Mouse (Mus musculus) spleen, adult 2 months (tissue): ENCODE results near the gene Krt8.

Experiments used
- CTCF ChIP-seq: fragments of 200-500 bp; IDR thresholded peaks from 2 replicates; pipeline ENCODE4 v1.5.1; 2011; ENCODE audit warnings: mild to moderate bottlenecking, inconsistent platforms; ENCODE audit not compliant: insufficient read depth, insufficient read length, insufficient replicate concordance; ENCODE audit errors: extremely low read depth
- POLR2A ChIP-seq: fragments of 200-500 bp; IDR thresholded peaks from 2 replicates; pipeline ENCODE4 v1.6.1; 2011; ENCODE audit warnings: low read depth, low read length, inconsistent platforms

DNA sequence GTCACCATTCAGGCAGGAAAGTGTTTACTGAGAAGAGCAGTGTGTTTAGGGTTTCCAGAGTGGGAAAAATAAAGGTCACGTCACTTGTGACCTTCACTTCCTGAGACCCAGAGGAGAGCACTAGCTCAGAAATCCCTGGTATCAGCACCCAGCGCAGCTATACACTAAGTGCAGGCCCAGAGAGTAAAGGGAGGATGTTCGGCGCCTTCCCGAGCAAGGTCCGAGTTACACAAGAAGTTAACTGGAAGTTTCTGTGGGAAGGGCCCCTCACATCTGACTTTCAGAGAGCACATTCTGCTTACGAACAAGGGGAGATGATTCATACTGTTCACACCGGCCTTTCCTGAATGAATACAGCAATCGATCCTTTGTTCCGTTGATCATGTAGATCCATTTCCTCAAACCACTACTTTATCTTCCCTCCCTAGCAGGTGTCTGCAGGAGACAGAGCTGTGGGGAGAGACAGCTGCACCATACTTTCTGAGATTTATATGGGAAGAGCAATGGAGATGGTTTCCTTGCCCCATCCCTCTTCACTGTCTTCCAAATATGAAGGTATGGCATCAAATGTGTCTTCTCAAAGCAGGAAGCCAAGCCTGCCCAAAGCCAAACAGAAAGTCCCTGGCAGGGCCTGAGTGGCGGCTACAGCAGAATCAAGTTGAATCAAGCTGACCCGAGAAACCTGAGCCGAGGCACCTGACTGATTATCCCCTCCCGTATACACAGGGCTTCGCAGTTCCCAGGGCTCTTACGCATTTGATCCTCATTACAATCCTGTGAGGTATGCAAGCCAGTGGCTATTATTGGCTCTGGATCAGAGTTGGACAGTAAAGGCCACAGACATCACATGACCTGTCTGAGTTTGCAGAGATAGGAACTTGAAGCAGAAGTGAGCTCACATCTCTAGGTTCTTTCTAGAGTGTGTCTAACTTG lies 30.1 kb upstream of the Krt8 start:
- no peak for TF ChIP-seq POLR2A
- TF ChIP-seq CTCF: no peak
